Mouse (Mus musculus) adrenal gland, postnatal 14 days (tissue): ENCODE results near the gene Clic4. TPM values are rescaled to one million over a fixed set of nuclear protein-coding genes. Genes with fewer than 3 reads are reported as not detected.

Experiments used
- DNase-seq: peaks from one replicate; pipeline ENCODE4 v3.0.0; 2021; ENCODE audit warnings: mixed read lengths
- long read RNA-seq, 2 experiments: library from polyadenylated mRNA; stranded (forward); transcript quantifications; one replicate each; pipeline ENCODE4 v2.0.0; 2021
- total RNA-seq: library from RNA; stranded (reverse); gene quantifications from 2 replicates; pipeline ENCODE4 v1.2.3, GENCODE M21; 2021

Clic4 gene
- 95.7 and 116 TPM in 2 replicates for total RNA-seq
- long read RNA-seq, experiment 1, full-length matches to known transcripts, result 50 of 72 reads
- long read RNA-seq, experiment 1, partial matches to known transcripts, result 6 of 72 reads
- long read RNA-seq, experiment 1, other reads (novel, unspliced or antisense), result 16 of 72 reads
- long read RNA-seq, experiment 2, full-length matches to known transcripts, result 71 of 104 reads
- long read RNA-seq, experiment 2, partial matches to known transcripts, result 24 of 104 reads
- long read RNA-seq, experiment 2, other reads (novel, unspliced or antisense), result 9 of 104 reads

- peak; percentile 100 for DNase-seq
These were observed at the start of gene Clic4 for GRCm38 (mm10) chr4:135272640-135273306. TSS of gene Clic4 (minus strand) at chr4:135272814.

- DNase-seq, result peak; percentile 85
These were observed 45.4 kb upstream of the Clic4 start for GRCm38 (mm10) chr4:135317966-135318365.

GRCm38 (mm10) chr4:135317539-135317938 is 44.9 kb upstream of the Clic4 start:
- no peak for DNase-seq

GRCm38 (mm10) chr4:135315287-135315686 is 42.7 kb upstream of the Clic4 start:
- DNase-seq, result no peak

- DNase-seq, result no peak
These were observed 41.8 kb upstream of the Clic4 start for GRCm38 (mm10) chr4:135314419-135314832.

- no peak for DNase-seq
These were observed 41.2 kb upstream of the Clic4 start for GRCm38 (mm10) chr4:135313761-135314241.

GRCm38 (mm10) chr4:135313111-135313691 is 40.6 kb upstream of the Clic4 start:
- no peak for DNase-seq

- DNase-seq, result peak; percentile 88
These were observed 40.1 kb upstream of the Clic4 start for GRCm38 (mm10) chr4:135312706-135313105.

GRCm38 (mm10) chr4:135310371-135310770 is 37.8 kb upstream of the Clic4 start:
- DNase-seq, result no peak

GRCm38 (mm10) chr4:135309726-135310125 is 37.1 kb upstream of the Clic4 start:
- no peak for DNase-seq

GRCm38 (mm10) chr4:135309112-135309659 is 36.6 kb upstream of the Clic4 start:
- DNase-seq, result no peak

GRCm38 (mm10) chr4:135306971-135307632 is 34.5 kb upstream of the Clic4 start:
- peak; percentile 57 for DNase-seq

- peak; percentile 84 for DNase-seq
These were observed 33.9 kb upstream of the Clic4 start for GRCm38 (mm10) chr4:135306533-135306932.

- no peak for DNase-seq
These were observed 29.6 kb upstream of the Clic4 start for GRCm38 (mm10) chr4:135302261-135302660.

- peak; percentile 43 for DNase-seq
These were observed 28.6 kb upstream of the Clic4 start for GRCm38 (mm10) chr4:135301166-135301565.

- DNase-seq, result no peak
These were observed 27.8 kb upstream of the Clic4 start for GRCm38 (mm10) chr4:135300248-135301041.

GRCm38 (mm10) chr4:135298680-135299079 is 26.1 kb upstream of the Clic4 start:
- no peak for DNase-seq

GRCm38 (mm10) chr4:135297931-135298546 is 25.4 kb upstream of the Clic4 start:
- peak; percentile 68 for DNase-seq

GRCm38 (mm10) chr4:135297146-135297545 is 24.5 kb upstream of the Clic4 start:
- no peak for DNase-seq

- DNase-seq, result no peak
These were observed 24.0 kb upstream of the Clic4 start for GRCm38 (mm10) chr4:135296565-135296964.

- DNase-seq, result no peak
These were observed 21.2 kb upstream of the Clic4 start for GRCm38 (mm10) chr4:135293813-135294212.
